Mouse (Mus musculus): ENCODE results near the gene Cd300ld. TPM values are rescaled to one million over a fixed set of nuclear protein-coding genes. Genes with fewer than 3 reads are reported as not detected.

The Cd300ld gene
- 1.1 and 3.8 TPM in 2 replicates for polyA plus RNA-seq (2015; fragmentation: Nextera tagmentation; extraction: Ambion mirVana)

GRCm38 (mm10) chr11:114989793-114990192, at the start of gene Cd300ld:
Cd300ld (minus strand) TSS chr11:114989922.

DNA sequence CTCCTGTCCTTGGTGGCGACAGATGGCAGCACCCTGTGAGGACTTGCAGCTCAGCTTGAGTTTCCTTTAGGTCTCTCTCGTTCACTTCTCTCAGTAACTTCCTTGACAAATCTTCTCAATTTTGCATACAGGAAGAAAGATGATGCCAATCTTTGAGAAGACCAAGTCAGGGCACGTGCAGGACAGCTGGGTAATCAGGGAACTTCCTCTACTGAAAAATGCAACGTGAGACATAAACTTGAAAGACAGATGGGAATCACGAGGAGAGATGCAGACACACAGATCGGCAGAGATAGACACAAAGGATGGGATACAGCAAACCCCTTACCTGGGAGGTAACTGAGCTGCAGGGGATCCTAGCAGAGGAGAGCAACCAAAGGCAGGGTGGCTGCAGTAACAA, 47.9 kb upstream of the Cd300ld start, which contains the start of gene Cd300ld5:
Cd300ld5 (minus strand) TSS at position 101 of the 400 bp plus-strand sequence.

DNA sequence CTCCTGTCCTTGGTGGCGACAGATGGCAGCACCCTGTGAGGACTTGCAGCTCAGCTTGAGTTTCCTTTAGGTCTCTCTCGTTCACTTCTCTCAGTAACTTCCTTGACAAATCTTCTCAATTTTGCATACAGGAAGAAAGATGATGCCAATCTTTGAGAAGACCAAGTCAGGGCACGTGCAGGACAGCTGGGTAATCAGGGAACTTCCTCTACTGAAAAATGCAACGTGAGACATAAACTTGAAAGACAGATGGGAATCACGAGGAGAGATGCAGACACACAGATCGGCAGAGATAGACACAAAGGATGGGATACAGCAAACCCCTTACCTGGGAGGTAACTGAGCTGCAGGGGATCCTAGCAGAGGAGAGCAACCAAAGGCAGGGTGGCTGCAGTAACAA, 37.2 kb upstream of the Cd300ld start, which contains the start of gene Cd300ld4:
Cd300ld4 (minus strand) TSS at position 101 of the 400 bp plus-strand sequence.

DNA sequence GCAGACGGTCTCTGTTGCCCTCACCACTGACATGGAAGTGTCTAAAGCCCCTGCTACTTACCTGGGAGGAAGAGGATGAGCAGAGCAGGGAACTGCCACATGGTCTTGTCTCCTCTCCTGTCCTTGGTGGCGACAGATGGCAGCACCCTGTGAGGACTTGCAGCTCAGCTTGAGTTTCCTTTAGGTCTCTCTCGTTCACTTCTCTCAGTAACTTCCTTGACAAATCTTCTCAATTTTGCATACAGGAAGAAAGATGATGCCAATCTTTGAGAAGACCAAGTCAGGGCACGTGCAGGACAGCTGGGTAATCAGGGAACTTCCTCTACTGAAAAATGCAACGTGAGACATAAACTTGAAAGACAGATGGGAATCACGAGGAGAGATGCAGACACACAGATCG, 26.4 kb upstream of the Cd300ld start, which contains the start of gene Cd300ld2:
Cd300ld2 (minus strand) TSS at position 101 of the 400 bp plus-strand sequence.

DNA sequence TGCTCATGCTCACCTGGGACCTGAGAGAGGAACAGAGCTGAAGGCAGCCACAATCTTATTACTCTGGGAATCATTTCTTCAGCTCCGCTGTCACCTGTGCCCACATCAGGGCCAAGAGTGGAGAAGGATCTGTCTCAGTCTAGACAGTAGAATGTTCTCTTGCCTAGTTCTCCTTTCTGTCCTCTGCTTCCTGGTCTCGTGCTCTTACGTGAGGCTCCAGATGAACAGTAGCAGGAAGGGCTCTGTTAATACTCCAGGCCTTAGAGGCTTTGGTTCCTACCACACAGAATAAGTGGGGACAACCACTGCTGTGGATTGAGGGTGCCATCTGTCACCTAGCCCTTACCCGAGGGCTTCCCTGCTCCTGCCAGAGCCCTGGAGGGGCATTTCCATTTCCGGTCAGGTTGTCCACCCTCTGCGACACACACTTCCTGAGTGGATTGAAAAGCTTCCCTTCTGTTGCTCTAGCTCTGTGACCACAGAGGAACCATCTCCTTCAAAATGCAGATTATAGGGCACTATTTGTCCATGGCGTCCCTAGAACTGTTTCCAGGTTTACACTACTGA, 11.8 kb upstream of the Cd300ld start, which contains the start of gene Cd300c2:
Cd300c2 (minus strand) TSS at position 407 of the 567 bp plus-strand sequence.

DNA sequence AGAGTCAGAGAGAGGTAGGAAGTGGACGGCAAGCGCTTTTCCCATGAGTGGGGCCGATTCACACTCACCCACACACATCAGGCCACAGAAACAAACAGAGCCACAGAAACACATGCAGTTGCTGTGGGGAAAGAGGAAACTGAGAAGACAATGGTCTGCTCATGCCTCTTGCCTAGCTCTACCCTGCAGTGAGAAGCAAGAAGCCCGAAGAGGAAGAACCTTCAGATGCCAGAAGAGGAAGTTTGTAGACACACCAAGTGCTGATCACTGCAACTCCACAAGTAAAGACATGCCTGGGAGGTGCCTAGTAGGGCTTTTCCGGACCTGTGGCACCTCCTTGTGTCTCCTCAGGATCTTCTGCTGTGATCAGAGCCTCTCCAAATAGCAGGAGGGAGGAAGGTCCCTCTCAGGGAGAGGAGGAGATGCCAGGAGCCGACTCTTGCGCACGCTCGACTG, 20.9 kb downstream of the Cd300ld start, which contains the start of gene Cd300c:
Cd300c (minus strand) TSS at position 406 of the 456 bp plus-strand sequence.

GRCm38 (mm10) chr11:114934144-114934543, 55.6 kb downstream of the Cd300ld start, which contains the start of gene Cd300lb:
Cd300lb (minus strand) TSS chr11:114934386.

Other genes starting within 250 kb of the Cd300ld start
- 0.23 TPM in 1 of 2 replicates, not detected in the other for gene Kif19a, start 224.5 kb downstream of the Cd300ld start, polyA plus RNA-seq (2015; fragmentation: Nextera tagmentation; extraction: Ambion mirVana)
- gene Btbd17, start 194.0 kb downstream of the Cd300ld start, polyA plus RNA-seq (2015; fragmentation: Nextera tagmentation; extraction: Ambion mirVana) = not detected in 2 replicates
- not detected in 2 replicates for gene Gpr142, start 191.0 kb downstream of the Cd300ld start, polyA plus RNA-seq (2015; fragmentation: Nextera tagmentation; extraction: Ambion mirVana)
- gene Gprc5c, start 138.8 kb downstream of the Cd300ld start, polyA plus RNA-seq (2015; fragmentation: Nextera tagmentation; extraction: Ambion mirVana) = 4.9 and 5.6 TPM in 2 replicates
- 2.0 and 3.5 TPM in 2 replicates for gene Cd300a, start 99.9 kb downstream of the Cd300ld start, polyA plus RNA-seq (2015; fragmentation: Nextera tagmentation; extraction: Ambion mirVana)
- gene Cd300lb, start 55.5 kb downstream of the Cd300ld start, polyA plus RNA-seq (2015; fragmentation: Nextera tagmentation; extraction: Ambion mirVana) = 1.3 and 4.5 TPM in 2 replicates
- not detected in 2 replicates for gene Cd300c, start 20.8 kb downstream of the Cd300ld start, polyA plus RNA-seq (2015; fragmentation: Nextera tagmentation; extraction: Ambion mirVana)
- 2.9 and 8.2 TPM in 2 replicates for gene Cd300c2, start 12.0 kb upstream of the Cd300ld start, polyA plus RNA-seq (2015; fragmentation: Nextera tagmentation; extraction: Ambion mirVana)
- gene Cd300ld2, start 26.3 kb upstream of the Cd300ld start, polyA plus RNA-seq (2015; fragmentation: Nextera tagmentation; extraction: Ambion mirVana) = not detected in 2 replicates
- 0.16 TPM in 1 of 2 replicates, not detected in the other for gene Cd300ld4, start 37.1 kb upstream of the Cd300ld start, polyA plus RNA-seq (2015; fragmentation: Nextera tagmentation; extraction: Ambion mirVana)
- gene Cd300ld5, start 47.8 kb upstream of the Cd300ld start, polyA plus RNA-seq (2015; fragmentation: Nextera tagmentation; extraction: Ambion mirVana) = 0.16 TPM in 1 of 2 replicates, not detected in the other
- gene Cd300ld3, start 58.5 kb upstream of the Cd300ld start, polyA plus RNA-seq (2015; fragmentation: Nextera tagmentation; extraction: Ambion mirVana) = not detected in 2 replicates
- not detected in 2 replicates for gene Cd300e, start 72.3 kb upstream of the Cd300ld start, polyA plus RNA-seq (2015; fragmentation: Nextera tagmentation; extraction: Ambion mirVana)
- gene Rab37, start 101.5 kb upstream of the Cd300ld start, polyA plus RNA-seq (2015; fragmentation: Nextera tagmentation; extraction: Ambion mirVana) = 0.52 and 0.54 TPM in 2 replicates
- gene Cd300lf, start 144.1 kb upstream of the Cd300ld start, polyA plus RNA-seq (2015; fragmentation: Nextera tagmentation; extraction: Ambion mirVana) = 1.1 and 9.2 TPM in 2 replicates
- gene Slc9a3r1, start 173.4 kb upstream of the Cd300ld start, polyA plus RNA-seq (2015; fragmentation: Nextera tagmentation; extraction: Ambion mirVana) = 87.0 and 97.9 TPM in 2 replicates
- gene Tmem104, start 197.6 kb upstream of the Cd300ld start, polyA plus RNA-seq (2015; fragmentation: Nextera tagmentation; extraction: Ambion mirVana) = 9.5 and 12.8 TPM in 2 replicates
- 14.3 and 23.2 TPM in 2 replicates for gene Nat9, start 197.9 kb upstream of the Cd300ld start, polyA plus RNA-seq (2015; fragmentation: Nextera tagmentation; extraction: Ambion mirVana)